Mouse (Mus musculus): ENCODE measurements at regions not wholly inside any gene's neighbourhood (a gene's known extent, or its start where the extent isn't known, plus 50 kb on each side); places are given as distances from the start of the nearest gene placed in this dataset.

- intact Hi-C loops (cut with DNase I; ENCODE audit: low total_unique reads) = no loop called here
- no peak for DNase-seq
Measured at GRCm38 (mm10) chr14:68973636-68974101, 320.4 kb downstream of the Synb start.

DNA sequence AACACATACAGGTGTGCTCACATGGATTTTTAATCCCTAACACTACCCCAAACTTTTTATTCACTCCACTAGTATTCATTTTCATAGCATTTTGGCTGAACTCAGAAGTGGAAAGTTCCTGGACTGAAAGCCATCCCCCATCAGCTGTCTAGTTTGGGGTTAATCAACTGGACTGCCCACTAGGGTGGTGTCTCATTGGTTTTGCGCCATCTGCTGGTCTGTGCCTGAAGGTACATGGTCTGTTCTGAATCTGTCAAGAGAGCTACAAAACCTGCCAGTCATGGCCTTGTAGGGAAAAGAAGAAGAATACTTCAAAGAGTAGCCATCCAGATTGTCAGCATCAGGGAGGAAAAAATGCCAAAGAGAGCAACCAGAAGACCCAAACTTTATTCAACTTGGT is 327.3 kb downstream of the Synb start:
- peak; percentile 48 for DNase-seq
- intact Hi-C loops (cut with DNase I; ENCODE audit: low total_unique reads) = loop anchor here (2.0 kb wide), 1 partner anchor 230 kb away; no protein-coding TSS in a partner anchor

- DNase-seq = no peak
- intact Hi-C loops (cut with DNase I; ENCODE audit: low total_unique reads) = no loop called here
Measured at GRCm38 (mm10) chr14:68954577-68955460, 339.3 kb downstream of the Synb start.

DNA sequence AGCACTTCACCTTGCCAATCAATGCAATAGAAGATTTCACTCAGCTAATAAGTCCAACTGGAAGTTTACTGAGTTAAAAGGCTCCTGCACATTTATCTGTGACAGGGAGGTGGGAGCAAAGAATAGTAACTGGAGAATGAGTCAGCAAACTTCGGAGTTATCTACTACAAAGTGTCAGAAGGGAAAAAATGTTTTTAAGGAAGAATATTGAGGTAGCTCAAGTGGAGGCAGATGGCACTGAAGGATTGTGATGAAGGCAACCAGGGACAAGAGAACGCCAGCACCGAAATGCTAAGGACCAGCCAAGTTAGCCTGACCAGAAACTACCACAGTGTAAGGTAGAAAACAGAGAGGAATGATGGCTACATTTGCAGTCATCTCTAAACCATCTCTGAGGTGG is 348.2 kb downstream of the Synb start:
- intact Hi-C loops (cut with DNase I; ENCODE audit: low total_unique reads) = no loop called here

GRCm38 (mm10) chr14:68945434-68945833 is 348.7 kb downstream of the Synb start:
- DNase-seq = no peak

More for the DNA sequence above, 348.2 kb downstream of the Synb start:
- no peak for DNase-seq

DNA sequence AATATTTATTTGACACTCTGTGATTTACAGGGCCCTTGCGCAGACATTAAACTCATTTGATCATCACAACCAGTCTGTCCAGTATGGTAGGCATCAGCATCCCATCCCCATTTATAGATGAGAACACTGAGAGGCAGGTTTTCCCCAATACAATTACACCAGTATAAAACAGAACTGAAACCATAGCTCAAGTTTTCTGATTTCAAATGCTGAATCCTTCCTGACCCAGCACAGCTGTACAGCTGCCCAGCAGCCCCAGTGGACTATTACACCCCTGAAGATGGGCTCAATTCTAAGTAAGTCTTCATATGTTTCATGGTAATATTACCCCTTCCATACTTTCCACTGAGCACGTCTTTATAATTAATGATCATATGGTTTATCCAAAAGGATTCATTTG is 352.3 kb downstream of the Synb start:
- no peak for DNase-seq
- intact Hi-C loops (cut with DNase I; ENCODE audit: low total_unique reads) = no loop called here

More at GRCm38 (mm10) chr14:68945434-68945833, 348.7 kb downstream of the Synb start:
- intact Hi-C loops (cut with DNase I; ENCODE audit: low total_unique reads) = no loop called here

- intact Hi-C loops (cut with DNase I; ENCODE audit: low total_unique reads) = no loop called here
- no peak for DNase-seq
Measured at GRCm38 (mm10) chr14:68941132-68941690, 352.9 kb downstream of the Synb start.

DNA sequence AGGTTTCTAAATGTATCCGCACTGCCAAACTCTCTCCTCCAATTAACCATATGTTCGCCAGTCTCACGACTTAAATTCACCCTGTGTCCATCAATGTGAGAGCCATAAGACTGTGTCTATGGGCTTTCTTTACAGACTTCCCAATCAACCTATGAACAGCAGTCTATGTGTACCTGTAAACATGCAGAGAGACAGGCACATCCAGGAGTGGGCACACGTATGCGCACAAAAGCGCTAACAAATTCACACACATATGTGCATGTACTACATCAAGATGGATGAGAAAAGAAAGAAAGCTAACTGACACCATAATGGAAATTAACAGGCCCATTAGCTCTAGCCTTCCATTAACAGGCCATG is 358.8 kb downstream of the Synb start:
- intact Hi-C loops (cut with DNase I; ENCODE audit: low total_unique reads) = no loop called here
- DNase-seq = no peak

DNA sequence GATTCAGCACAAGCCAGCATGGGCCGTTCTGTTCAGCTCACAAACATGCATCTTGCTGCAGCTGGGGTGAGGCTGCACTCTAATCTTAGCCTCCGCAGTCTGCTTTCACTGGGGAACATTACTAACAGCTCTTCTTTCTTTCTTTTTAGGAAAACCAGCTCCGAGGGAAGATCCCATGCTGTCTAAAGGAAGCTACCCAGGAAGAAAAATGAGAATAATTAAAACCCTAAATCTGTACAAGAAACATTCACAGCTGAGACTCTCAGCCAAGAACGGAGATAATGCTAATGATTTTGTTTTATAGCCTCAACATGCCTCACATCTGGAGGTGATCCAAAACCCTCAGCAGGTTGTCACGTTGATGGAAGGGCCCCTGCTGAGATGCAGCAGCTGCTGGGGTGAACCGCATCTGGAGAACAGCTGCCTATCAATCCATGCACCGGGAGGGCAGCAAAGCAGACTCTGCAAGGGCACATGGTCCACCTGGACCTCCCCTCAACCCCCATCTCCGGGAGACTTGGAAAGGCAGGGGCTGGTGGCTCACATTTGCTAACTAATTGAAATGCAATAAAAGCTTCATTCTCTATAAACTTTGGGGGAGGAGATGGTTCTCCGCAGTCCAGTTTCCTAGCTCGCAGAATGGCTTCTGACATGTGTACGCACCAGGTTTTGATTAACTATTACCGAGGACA is 359.3 kb downstream of the Synb start:
- intact Hi-C loops (cut with DNase I; ENCODE audit: low total_unique reads) = no loop called here
- DNase-seq = no peak

DNA sequence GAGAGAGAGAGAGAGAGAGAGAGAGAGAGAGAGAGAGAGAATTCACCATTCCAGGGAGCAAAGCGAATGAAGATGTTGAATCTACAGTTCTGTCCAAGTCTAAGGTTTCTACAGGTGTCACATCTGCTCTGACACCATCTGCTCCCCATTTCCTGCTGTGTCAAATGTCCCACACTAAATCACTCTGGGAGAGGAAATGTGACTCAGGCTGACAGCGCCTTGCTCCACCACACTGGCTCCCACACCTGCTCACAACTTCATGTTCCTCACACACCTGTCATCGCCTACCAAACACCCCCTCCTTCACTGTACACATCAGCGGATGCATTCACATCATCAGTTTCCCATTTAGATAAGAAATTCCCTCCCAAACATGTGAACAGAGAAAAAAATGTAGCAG is 366.3 kb downstream of the Synb start:
- DNase-seq = no peak
- intact Hi-C loops (cut with DNase I; ENCODE audit: low total_unique reads) = no loop called here

- DNase-seq = no peak
- intact Hi-C loops (cut with DNase I; ENCODE audit: low total_unique reads) = no loop called here
Measured at GRCm38 (mm10) chr14:68923054-68923453, 371.0 kb downstream of the Synb start.

DNA sequence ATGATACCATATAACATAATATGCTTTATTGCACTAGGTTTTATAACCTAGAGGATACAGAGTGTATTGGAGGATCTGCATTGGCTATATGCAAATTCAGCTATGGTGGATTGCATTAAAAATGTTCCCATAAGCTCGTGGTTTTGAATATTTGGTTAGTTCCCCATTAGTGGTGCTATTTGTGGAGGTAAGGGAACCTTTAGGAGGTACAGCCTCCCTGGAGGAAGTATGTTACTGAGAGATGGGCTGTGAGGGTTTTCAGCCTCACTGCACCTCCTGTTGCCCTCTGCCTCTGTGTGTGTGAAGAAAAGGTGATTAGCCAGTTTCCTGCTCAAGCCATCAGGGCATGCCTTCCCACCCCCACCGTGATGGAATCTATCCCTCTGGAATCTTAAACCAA is 372.1 kb downstream of the Synb start:
- intact Hi-C loops (cut with DNase I; ENCODE audit: low total_unique reads) = no loop called here
- no peak for DNase-seq

- no peak for DNase-seq
- intact Hi-C loops (cut with DNase I; ENCODE audit: low total_unique reads) = no loop called here
Measured at GRCm38 (mm10) chr14:68918526-68919045, 375.5 kb downstream of the Synb start.

- intact Hi-C loops (cut with DNase I; ENCODE audit: low total_unique reads) = no loop called here
- no peak for DNase-seq
Measured at GRCm38 (mm10) chr14:68899921-68900320, 394.2 kb downstream of the Synb start.

- intact Hi-C loops (cut with DNase I; ENCODE audit: low total_unique reads) = no loop called here
- no peak for DNase-seq
Measured at GRCm38 (mm10) chr14:68877171-68877570, 416.9 kb downstream of the Synb start.

- no peak for DNase-seq
- intact Hi-C loops (cut with DNase I; ENCODE audit: low total_unique reads) = no loop called here
Measured at GRCm38 (mm10) chr14:68861071-68861470, 433.0 kb downstream of the Synb start.

- intact Hi-C loops (cut with DNase I; ENCODE audit: low total_unique reads) = no loop called here
Measured at GRCm38 (mm10) chr14:68857948-68858347, 436.2 kb downstream of the Synb start.

DNA sequence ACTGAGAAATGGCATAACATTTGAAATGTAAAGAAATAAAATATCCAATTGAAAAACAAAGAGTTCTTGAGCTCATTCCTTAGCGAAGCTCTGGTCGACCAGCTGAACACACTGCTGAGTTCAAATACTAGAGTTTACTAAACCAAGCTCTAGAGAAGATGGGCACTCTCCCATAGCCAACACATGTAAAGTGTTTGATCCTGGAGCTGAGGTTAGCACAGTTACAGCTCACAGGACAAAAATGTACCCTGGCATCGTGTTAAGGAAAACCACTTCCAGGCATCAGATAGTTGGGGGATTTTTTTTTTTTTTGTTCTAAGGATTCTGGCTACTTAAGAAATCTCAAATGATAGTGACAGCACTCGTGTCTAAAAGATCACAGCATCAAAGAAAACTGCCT is 445.6 kb downstream of the Synb start:
- intact Hi-C loops (cut with DNase I; ENCODE audit: low total_unique reads) = no loop called here
- DNase-seq = no peak

More at GRCm38 (mm10) chr14:68857948-68858347, 436.2 kb downstream of the Synb start:
- DNase-seq = no peak

DNA sequence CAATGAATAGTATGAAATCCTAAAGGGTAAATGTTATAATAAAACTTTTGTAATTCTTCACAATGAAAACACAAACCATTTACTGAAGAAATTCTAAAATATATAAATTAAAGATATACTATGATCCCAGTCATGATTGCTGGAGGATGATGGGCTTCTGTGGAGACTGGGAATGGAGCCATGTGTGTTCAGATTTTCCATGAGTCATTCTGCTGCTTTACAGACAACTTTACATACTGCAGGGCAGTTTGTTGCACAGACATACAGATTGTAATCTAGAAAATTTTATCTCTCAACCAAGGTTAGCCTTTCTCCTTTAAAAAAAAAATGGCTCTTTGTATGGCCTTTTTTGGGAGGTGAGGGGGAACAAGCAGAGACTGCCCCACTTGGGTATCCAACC is 446.5 kb downstream of the Synb start:
- DNase-seq = no peak
- intact Hi-C loops (cut with DNase I; ENCODE audit: low total_unique reads) = no loop called here

- no peak for DNase-seq
- intact Hi-C loops (cut with DNase I; ENCODE audit: low total_unique reads) = no loop called here
Measured at GRCm38 (mm10) chr14:68820241-68820640, 473.9 kb downstream of the Synb start.
